Mouse (Mus musculus) neural tube, embryonic 15.5 days (tissue): ENCODE measurements at regions not wholly inside any gene's neighbourhood (a gene's known extent, or its start where the extent isn't known, plus 50 kb on each side); places are given as distances from the start of the nearest gene placed in this dataset.

Source experiments
- ATAC-seq: fragments of 200-750 bp; cut with Nextera tagmentation; 2 replicates; pipeline ENCODE4 v1.8.0; 2017; ENCODE audit warnings: mild to moderate bottlenecking, moderate TSS enrichment, moderate library complexity; ENCODE audit not compliant: low FRiP score
- H3K27ac ChIP-seq: fragments of 300-500 bp; sonication (generic); replicated peaks from 2 replicates; pipeline ENCODE4 v1.5.1; 2015; ENCODE audit warnings: mild to moderate bottlenecking, inconsistent platforms
- H3K27me3 ChIP-seq: fragments of 300-500 bp; sonication (generic); replicated peaks from 2 replicates; pipeline ENCODE4 v1.6.1; 2015; ENCODE audit warnings: inconsistent platforms
- H3K36me3 ChIP-seq: fragments of 300-500 bp; sonication (generic); 2 replicates; pipeline ENCODE4 v1.6.1; 2015; ENCODE audit warnings: inconsistent platforms
- H3K4me1 ChIP-seq: fragments of 300-500 bp; sonication (generic); 2 replicates; pipeline ENCODE4 v1.6.1; 2015; ENCODE audit warnings: inconsistent platforms
- H3K4me2 ChIP-seq: fragments of 300-500 bp; sonication (generic); 2 replicates; pipeline ENCODE4 v1.6.1; 2015; ENCODE audit warnings: inconsistent platforms, mild to moderate bottlenecking, moderate library complexity
- H3K4me3 ChIP-seq: fragments of 300-500 bp; sonication (generic); replicated peaks from 2 replicates; pipeline ENCODE4 v1.5.1; 2015; ENCODE audit warnings: mild to moderate bottlenecking, inconsistent platforms
- H3K9ac ChIP-seq: fragments of 300-500 bp; sonication (generic); replicated peaks from 2 replicates; pipeline ENCODE4 v1.6.1; 2015; ENCODE audit warnings: mild to moderate bottlenecking, inconsistent platforms
- H3K9me3 ChIP-seq: fragments of 300-500 bp; sonication (generic); replicated peaks from 2 replicates; pipeline ENCODE4 v1.6.1; 2016; ENCODE audit warnings: inconsistent platforms
- WGBS: fragments of 180-500 bp; shearing (Covaris S2); methylation state at CpG from one replicate; pipeline ENCODE4 v1.1.7; 2015; ENCODE audit warnings: mixed read lengths; 5-methylcytosine and 5-hydroxymethylcytosine counted together

- Histone ChIP-seq H3K9ac (no peak overlapping the region), H3K4me3 (no peak overlapping the region), H3K27ac (peak overlapping the region; percentile 60), H3K4me2 (no peak overlapping the region), H3K36me3 (no peaks in the 10 kb centered on the region), H3K27me3 (no peaks in the 10 kb centered on the region), H3K9me3 (no peaks in the 10 kb centered on the region), H3K4me1 (peaks cover 16% of the 10 kb centered on the region; the same call in 1 of the 2 replicates)
- ATAC-seq: peak; percentile 81
- WGBS: 15% methylated on average over 9 of the region's 9 CpGs
Measured at GRCm38 (mm10) chr12:26758657-26759325, 289.8 kb downstream of the Cmpk2 start.

DNA sequence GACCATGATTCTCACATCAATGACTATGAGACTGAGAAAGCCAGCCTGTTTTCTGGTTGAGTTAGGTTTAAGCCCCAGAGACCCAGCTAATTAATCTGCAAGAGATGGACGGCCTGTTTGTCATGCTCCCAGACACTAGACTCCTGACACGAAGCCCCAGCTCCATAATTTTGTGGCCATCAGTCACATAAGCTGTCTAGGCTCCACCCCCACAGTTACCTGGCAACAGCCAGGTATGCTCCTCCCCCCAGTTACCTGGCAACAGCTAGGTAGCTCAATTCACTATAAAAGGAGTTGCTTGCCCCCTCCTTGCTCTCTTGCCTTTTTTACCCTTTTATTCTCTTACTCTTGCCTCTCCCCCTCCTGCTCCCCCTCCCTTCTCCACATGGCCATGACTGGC is 287.3 kb downstream of the Cmpk2 start:
- no peak for ATAC-seq
- no peak overlapping the region for H3K4me3 ChIP-seq
- H3K4me2 ChIP-seq: no peak overlapping the region
- no peaks in the 10 kb centered on the region for H3K27me3 ChIP-seq
- no peak overlapping the region for H3K9ac ChIP-seq
- no peak overlapping the region for H3K27ac ChIP-seq
- H3K36me3 ChIP-seq: no peaks in the 10 kb centered on the region
- 7% methylated on average over 2 of the region's 2 CpGs for WGBS
- no peaks in the 10 kb centered on the region for H3K9me3 ChIP-seq
- peaks cover 16% of the 10 kb centered on the region; the same call in 1 of the 2 replicates for H3K4me1 ChIP-seq

DNA sequence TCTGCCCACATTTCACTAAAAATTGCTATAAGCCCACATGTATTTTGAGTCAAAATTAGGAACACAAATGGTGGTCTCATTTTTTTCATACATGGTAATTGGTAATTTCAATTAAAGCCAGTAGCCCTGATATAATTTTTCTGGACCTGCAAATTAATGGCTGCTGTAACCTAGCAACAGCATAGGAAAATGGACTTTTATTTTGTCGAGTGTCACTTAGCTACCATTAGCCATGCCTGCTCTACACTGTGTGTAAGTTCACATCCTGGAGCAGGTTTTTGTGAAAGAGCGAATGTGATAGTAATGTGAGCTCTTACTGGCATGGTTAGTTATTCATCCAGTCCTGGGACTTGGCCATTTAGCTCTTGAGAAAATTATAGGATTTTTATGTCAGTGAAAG is 285.6 kb downstream of the Cmpk2 start:
- H3K4me2 ChIP-seq: no peak overlapping the region
- no peak overlapping the region for H3K4me3 ChIP-seq
- H3K4me1 ChIP-seq: peaks cover 16% of the 10 kb centered on the region; the same call in 1 of the 2 replicates
- no peaks in the 10 kb centered on the region for H3K27me3 ChIP-seq
- no peak overlapping the region for H3K27ac ChIP-seq
- no peak for ATAC-seq
- H3K36me3 ChIP-seq: no peaks in the 10 kb centered on the region
- no peak overlapping the region for H3K9ac ChIP-seq
- WGBS: 57% methylated on average over 2 of the region's 2 CpGs
- H3K9me3 ChIP-seq: no peaks in the 10 kb centered on the region

DNA sequence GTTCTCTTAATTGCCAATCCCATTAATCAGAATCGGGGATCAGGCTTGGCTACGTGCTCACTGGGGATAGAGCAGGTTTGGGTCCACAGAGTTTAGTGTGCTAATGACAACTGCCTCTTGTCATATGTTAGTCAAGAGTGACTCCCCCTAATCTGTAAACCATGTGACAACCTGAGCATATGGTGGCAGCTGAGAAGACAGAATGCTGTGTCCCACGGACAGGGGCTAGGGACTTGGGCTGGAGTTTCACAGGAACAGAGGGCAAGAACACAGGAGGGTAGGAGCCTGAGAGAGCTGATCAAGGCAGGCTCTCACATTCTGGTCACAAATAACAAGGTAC is 265.5 kb downstream of the Cmpk2 start:
- no peak overlapping the region for H3K4me3 ChIP-seq
- no peak overlapping the region for H3K9ac ChIP-seq
- no peak overlapping the region for H3K27ac ChIP-seq
- ATAC-seq: no peak
- 19% methylated on average over 3 of the region's 3 CpGs for WGBS
- H3K4me1 ChIP-seq: peaks cover 13% of the 10 kb centered on the region
- H3K36me3 ChIP-seq: no peaks in the 10 kb centered on the region
- no peak overlapping the region; the same call in 1 of the 2 replicates for H3K4me2 ChIP-seq
- no peaks in the 10 kb centered on the region for H3K27me3 ChIP-seq
- H3K9me3 ChIP-seq: no peaks in the 10 kb centered on the region

GRCm38 (mm10) chr12:26733822-26734557 is 265.0 kb downstream of the Cmpk2 start:
- Histone ChIP-seq H3K4me1 (peaks cover 13% of the 10 kb centered on the region), H3K4me2 (no peak overlapping the region; the same call in 1 of the 2 replicates), H3K9me3 (no peaks in the 10 kb centered on the region), H3K27ac (no peak overlapping the region), H3K9ac (no peak overlapping the region), H3K36me3 (no peaks in the 10 kb centered on the region), H3K4me3 (no peak overlapping the region), H3K27me3 (no peaks in the 10 kb centered on the region)
- 15% methylated on average over 4 of the region's 4 CpGs for WGBS
- no peak; the same call in 1 of the 2 replicates for ATAC-seq

DNA sequence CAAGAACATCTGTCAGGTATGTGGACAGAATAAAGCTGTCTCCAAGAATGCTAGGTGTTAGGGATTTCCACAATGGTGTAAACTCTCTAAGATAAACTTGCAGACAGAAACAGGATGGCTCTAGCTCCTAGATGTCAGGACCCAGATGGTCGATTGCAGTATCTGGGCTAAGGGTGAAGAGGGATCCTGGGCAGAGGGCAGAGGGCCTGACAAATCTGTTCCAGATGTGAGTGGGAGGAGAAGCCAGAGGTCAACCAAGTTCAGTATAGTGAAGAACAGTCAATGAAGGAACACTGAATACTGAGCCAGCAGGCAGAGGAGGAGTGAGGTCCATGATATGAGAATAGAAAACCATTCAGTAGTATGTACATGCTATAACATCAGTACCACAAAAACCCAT is 254.4 kb downstream of the Cmpk2 start:
- Histone ChIP-seq H3K27ac (no peak overlapping the region), H3K9me3 (no peaks in the 10 kb centered on the region), H3K4me3 (no peak overlapping the region), H3K9ac (no peak overlapping the region), H3K27me3 (no peaks in the 10 kb centered on the region), H3K4me2 (no peak overlapping the region), H3K36me3 (no peaks in the 10 kb centered on the region), H3K4me1 (no peaks in the 10 kb centered on the region)
- ATAC-seq: no peak
- WGBS: 84% methylated on average over 1 of the region's 1 CpGs

DNA sequence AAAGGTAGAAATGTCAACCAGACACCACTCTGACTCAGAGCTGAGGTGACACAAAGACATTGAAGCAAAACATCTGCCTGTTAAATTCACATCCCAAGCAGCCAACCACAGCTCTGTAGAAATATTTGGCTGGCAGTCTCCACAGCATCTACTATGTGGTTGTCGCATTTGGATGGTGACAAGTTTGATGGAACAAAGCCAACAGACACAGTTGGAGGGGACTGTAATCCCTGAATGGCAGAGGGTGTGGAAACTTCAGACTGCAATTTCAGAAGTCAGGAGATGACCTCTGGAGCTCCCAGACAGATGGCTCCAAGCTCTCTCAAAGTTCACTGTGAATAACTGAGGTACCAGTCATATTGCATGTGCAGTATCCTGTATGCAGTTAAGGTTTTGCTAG is 229.8 kb downstream of the Cmpk2 start:
- Histone ChIP-seq H3K4me2 (no peak overlapping the region), H3K9me3 (no peaks in the 10 kb centered on the region), H3K27me3 (no peaks in the 10 kb centered on the region), H3K36me3 (no peaks in the 10 kb centered on the region), H3K27ac (no peak overlapping the region), H3K9ac (no peak overlapping the region), H3K4me3 (no peak overlapping the region), H3K4me1 (no peaks in the 10 kb centered on the region)
- no peak for ATAC-seq
- WGBS: 76% methylated on average over 1 of the region's 1 CpGs

DNA sequence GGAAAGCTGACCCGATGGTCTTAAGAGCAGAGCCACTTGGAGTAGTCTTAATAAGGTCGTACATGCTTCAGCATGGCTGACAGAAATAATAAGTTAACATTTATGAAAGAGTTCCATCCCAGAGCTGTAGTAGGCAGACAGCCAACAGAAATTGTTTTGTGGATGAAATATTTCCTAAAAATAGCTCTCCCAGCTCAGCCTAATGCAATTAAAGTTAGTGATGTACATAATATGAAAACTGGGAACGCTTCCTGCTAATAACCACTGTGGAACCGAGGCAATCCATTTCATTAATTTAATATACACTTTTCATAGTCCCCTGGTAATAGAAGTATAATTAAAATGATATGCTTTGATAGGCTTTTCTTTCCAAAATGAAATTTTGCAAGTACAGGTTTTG is 219.0 kb downstream of the Cmpk2 start:
- Histone ChIP-seq H3K9me3 (no peaks in the 10 kb centered on the region), H3K4me1 (peaks cover 8% of the 10 kb centered on the region; the same call in 1 of the 2 replicates), H3K9ac (no peak overlapping the region), H3K4me3 (no peak overlapping the region), H3K27ac (no peak overlapping the region), H3K36me3 (no peaks in the 10 kb centered on the region), H3K4me2 (no peak overlapping the region), H3K27me3 (no peaks in the 10 kb centered on the region)
- 51% methylated on average over 4 of the region's 4 CpGs for WGBS
- peak; percentile 70 for ATAC-seq

DNA sequence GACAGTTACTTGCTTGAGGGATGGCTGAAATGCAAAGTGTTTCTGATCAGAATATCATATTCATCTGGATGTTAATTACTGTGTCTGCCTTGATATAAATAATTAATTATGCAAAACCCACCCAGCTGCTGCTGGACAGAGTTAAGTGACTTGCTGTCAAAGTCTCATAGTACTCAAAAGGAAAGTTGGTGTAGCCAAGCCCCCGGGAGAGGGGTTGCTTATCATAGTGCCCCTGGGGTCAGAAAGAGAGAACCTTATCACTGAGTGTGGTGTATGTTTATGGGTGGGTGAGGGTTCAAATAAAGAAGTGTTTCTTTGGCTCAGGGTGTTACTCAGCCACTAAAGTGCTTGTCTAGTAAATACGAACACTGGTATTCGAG is 211.6 kb downstream of the Cmpk2 start:
- no peaks in the 10 kb centered on the region for H3K4me1 ChIP-seq
- no peaks in the 10 kb centered on the region for H3K27me3 ChIP-seq
- no peak overlapping the region for H3K4me3 ChIP-seq
- no peak overlapping the region for H3K4me2 ChIP-seq
- peak overlapping the region; percentile 29; the same call in 1 of the 2 replicates for H3K27ac ChIP-seq
- H3K9me3 ChIP-seq: no peaks in the 10 kb centered on the region
- WGBS: 75% methylated on average over 3 of the region's 3 CpGs
- no peak overlapping the region for H3K9ac ChIP-seq
- no peak for ATAC-seq
- no peaks in the 10 kb centered on the region for H3K36me3 ChIP-seq

DNA sequence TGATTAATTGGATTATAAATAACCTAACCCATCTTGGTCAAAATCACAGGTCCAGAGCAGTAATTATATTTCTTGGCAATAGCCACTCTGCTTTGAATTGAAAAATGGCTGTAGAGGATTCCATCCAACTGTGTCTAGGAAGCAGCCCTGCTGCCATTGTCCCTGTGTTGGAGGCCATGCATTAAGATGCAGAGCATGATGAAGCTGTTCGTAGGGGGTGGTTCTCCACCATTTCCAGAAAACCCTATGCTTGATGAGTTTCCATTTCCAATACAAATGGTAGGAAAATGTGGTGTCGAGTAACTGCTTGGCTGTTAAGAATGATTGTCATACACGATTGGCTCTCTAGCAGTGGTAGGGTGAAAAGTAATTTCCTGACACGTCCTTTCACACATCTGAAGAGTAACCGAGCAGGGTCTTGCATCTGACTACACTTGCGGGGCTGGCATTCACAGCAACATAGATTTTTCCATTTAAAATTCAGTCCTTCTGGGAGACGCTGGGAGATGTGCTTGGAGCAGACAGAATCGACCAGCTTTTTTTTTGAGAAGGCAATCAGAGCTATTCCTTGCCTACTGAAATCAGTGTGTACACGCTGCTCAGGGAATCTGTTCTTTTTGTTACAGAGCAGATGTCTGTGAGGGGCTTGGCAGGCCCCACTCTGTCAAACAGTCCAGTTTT is 211.0 kb downstream of the Cmpk2 start:
- H3K4me2 ChIP-seq: no peak overlapping the region
- H3K4me3 ChIP-seq: no peak overlapping the region
- peak overlapping the region; percentile 29; the same call in 1 of the 2 replicates for H3K27ac ChIP-seq
- no peaks in the 10 kb centered on the region for H3K9me3 ChIP-seq
- no peak for ATAC-seq
- no peak overlapping the region for H3K9ac ChIP-seq
- WGBS: 42% methylated on average over 9 of the region's 9 CpGs
- no peaks in the 10 kb centered on the region for H3K4me1 ChIP-seq
- no peaks in the 10 kb centered on the region for H3K27me3 ChIP-seq
- H3K36me3 ChIP-seq: no peaks in the 10 kb centered on the region

DNA sequence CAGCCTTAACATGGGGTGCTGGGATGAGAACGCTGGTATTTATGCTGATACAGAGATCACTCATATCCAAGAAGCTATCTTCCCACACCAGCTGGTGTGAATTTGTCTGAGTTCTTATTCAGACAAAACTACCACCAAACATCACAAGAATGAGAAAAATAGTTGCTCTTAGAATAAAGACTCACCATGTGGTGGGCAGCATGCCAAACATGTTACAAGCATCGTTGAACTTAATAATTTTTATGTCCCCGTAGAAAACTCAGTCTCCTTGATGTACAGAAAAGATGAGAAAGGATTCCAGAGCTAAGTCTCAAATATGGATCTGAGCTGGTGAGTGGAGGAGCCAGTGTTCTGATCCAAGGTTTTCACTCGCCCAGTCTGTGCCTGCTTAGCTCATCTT is 196.5 kb downstream of the Cmpk2 start:
- Histone ChIP-seq H3K9ac (no peak overlapping the region), H3K36me3 (no peaks in the 10 kb centered on the region), H3K4me3 (no peak overlapping the region), H3K4me1 (no peaks in the 10 kb centered on the region), H3K27me3 (no peaks in the 10 kb centered on the region), H3K4me2 (no peak overlapping the region), H3K27ac (no peak overlapping the region), H3K9me3 (no peaks in the 10 kb centered on the region)
- no peak for ATAC-seq
- WGBS: 67% methylated on average over 4 of the region's 4 CpGs

- Histone ChIP-seq H3K27me3 (no peaks in the 10 kb centered on the region), H3K9me3 (no peaks in the 10 kb centered on the region), H3K4me1 (no peaks in the 10 kb centered on the region), H3K9ac (no peak overlapping the region), H3K27ac (no peak overlapping the region), H3K4me2 (no peak overlapping the region), H3K4me3 (no peak overlapping the region), H3K36me3 (no peaks in the 10 kb centered on the region)
- WGBS: 67% methylated on average over 2 of the region's 2 CpGs
- no peak for ATAC-seq
Measured at GRCm38 (mm10) chr12:26654251-26654650, 185.2 kb downstream of the Cmpk2 start.
